Comparison of ENCODE assay signal across 34 mouse cellular contexts in genomic region chr6:49079313-49079712, GRCm38 (mm10). TPM values are rescaled to one million over a fixed set of nuclear protein-coding genes. Genes with fewer than 3 reads are reported as not detected.
"Had no signal": no experiment of that assay in that cellular context is flagged by ENCODE, and none has a peak within 500 bp of the region (broad histone marks: within the 10 kb centered on the region; RNA-seq: fewer than 3 reads in every experiment).

No protein-coding gene starts in this region.

- H3K27ac ChIP-seq: heart, embryonic 13.5 days; heart, embryonic 15.5 days; hindbrain, embryonic 10.5 days; hindbrain, embryonic 12.5 days; hindbrain, embryonic 13.5 days; hindbrain, embryonic 14.5 days; hindbrain, embryonic 15.5 days; hindbrain, postnatal 0 days; intestine, embryonic 15.5 days; kidney, embryonic 15.5 days; kidney, postnatal 0 days; layer of hippocampus, adult 2 months; left cerebral cortex, adult 2 months had no signal

- H3K4me3 ChIP-seq: heart, embryonic 12.5 days; heart, embryonic 13.5 days; heart, embryonic 15.5 days; hindbrain, embryonic 10.5 days; hindbrain, embryonic 12.5 days; hindbrain, embryonic 13.5 days; hindbrain, embryonic 15.5 days; intestine, embryonic 15.5 days; kidney, embryonic 15.5 days; layer of hippocampus, adult 2 months; left cerebral cortex, adult 2 months had no signal

- H3K9me3 ChIP-seq: heart, embryonic 12.5 days; heart, embryonic 13.5 days; heart, embryonic 15.5 days; hindbrain, embryonic 10.5 days; hindbrain, embryonic 12.5 days; hindbrain, embryonic 13.5 days; hindbrain, embryonic 15.5 days; intestine, embryonic 15.5 days; kidney, embryonic 15.5 days had no signal

- H3K9ac ChIP-seq: heart, embryonic 12.5 days; heart, embryonic 13.5 days; heart, embryonic 15.5 days; hindbrain, embryonic 12.5 days; hindbrain, embryonic 13.5 days; hindbrain, embryonic 14.5 days; hindbrain, embryonic 15.5 days; intestine, embryonic 15.5 days; kidney, embryonic 15.5 days had no signal

- H3K27me3 ChIP-seq: heart, embryonic 12.5 days; heart, embryonic 13.5 days; heart, embryonic 15.5 days; hindbrain, embryonic 12.5 days; hindbrain, embryonic 13.5 days; hindbrain, embryonic 15.5 days; intestine, embryonic 15.5 days; kidney, embryonic 15.5 days had no signal

- DNase-seq: heart, postnatal 10 days; heart, postnatal 14 days; heart, postnatal 36 days; heart, postnatal 4 days; kidney, adult 11 months; kidney, adult 18-20 months; kidney, adult 2 months; kidney, adult 8-10 months; kidney, adult 9 months; kidney, postnatal 10 days; kidney, postnatal 14 days; kidney, postnatal 25 days; kidney, postnatal 36 days; kidney, postnatal 4 days; layer of hippocampus, adult 9-11 months; layer of hippocampus, postnatal 36 days had no signal

- ATAC-seq: hindbrain, embryonic 16.5 days; hindbrain, postnatal 0 days; inflammation-experienced regulatory T-cells, adult 6 months; intestine, postnatal 0 days had no signal

RNA-seq across cellular contexts. Expression of gene Gpnmb, which starts 43.0 kb away (rescaled TPM):
- total RNA-seq: hematopoietic stem cell, adult 5-6 weeks had no signal
